Mouse (Mus musculus): ENCODE measurements around the gene Vav3. TPM values are rescaled to one million over a fixed set of nuclear protein-coding genes. Genes with fewer than 3 reads are reported as not detected.

Vav3 gene
- 3.4 and 4.3 TPM in 2 replicates for polyA plus RNA-seq (2012; rRNA removed)

DNA sequence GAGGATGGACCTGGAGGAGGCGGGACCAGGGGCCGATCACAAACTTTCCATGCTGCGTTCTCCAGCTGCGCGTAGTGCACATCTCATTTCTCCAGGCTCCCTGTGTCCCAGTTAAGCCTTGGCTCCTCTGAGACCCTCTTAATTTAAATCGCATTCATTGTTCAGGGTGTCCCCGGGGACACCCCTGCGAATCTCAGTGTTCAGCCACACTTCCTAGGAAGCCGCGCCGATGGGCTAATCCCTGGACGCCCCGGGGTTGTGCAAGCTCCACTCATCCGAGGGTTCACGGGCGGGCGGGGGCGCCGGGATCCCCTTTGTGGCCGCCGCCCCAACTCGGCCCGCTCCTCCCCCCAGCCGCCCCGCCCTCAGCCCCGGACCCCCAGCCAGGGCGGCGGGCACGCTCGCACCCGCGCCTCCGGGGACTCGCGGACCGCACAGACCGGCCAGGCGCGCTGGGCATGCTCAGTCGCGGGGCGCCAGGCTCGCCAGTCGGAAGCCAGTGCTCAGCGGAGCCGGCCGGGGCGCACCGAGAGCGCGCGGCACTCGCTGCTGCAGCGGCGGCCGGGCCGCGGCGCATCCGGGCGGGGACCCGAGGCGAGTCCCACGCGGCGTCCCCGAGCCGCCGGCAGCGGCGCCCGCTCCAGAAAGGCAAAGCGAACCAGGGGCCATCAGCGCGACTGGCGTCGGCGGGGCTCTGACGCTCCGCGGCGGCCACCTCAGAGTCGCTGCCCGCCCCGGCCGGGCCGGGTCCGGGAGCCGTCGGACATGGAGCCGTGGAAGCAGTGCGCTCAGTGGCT is at the start of gene Vav3:
Gene Vav3, plus strand, starts transcription at position 380 of the 797 bp plus-strand sequence.
- TF ChIP-seq CTCF (IDR thresholded peaks at IDR 0.05; ENCODE audit: control insufficient read depth, insufficient read depth, insufficient replicate concordance, low read depth, low read length) (no peak), POLR2A (IDR thresholded peaks at IDR 0.05; ENCODE audit: control insufficient read depth, low read depth, low read length) (no peak)
- H3K27me3 ChIP-seq (ENCODE audit: control insufficient read depth, insufficient read depth, low read length): no peaks in the 10 kb centered on the region
- H3K4me1 ChIP-seq (ENCODE audit: control insufficient read depth, insufficient read depth, low read length): peaks cover 9% of the 10 kb centered on the region
- no peak within 1 kb of the TSS for H3K27ac ChIP-seq (ENCODE audit: control insufficient read depth, insufficient read depth, low read depth, low read length)
- peak within 1 kb of the TSS; percentile 76 for H3K4me3 ChIP-seq (ENCODE audit: control insufficient read depth, low read depth, low read length)
- H3K36me3 ChIP-seq (ENCODE audit: control insufficient read depth, insufficient read depth, low read length): no peaks in the 10 kb centered on the region

DNA sequence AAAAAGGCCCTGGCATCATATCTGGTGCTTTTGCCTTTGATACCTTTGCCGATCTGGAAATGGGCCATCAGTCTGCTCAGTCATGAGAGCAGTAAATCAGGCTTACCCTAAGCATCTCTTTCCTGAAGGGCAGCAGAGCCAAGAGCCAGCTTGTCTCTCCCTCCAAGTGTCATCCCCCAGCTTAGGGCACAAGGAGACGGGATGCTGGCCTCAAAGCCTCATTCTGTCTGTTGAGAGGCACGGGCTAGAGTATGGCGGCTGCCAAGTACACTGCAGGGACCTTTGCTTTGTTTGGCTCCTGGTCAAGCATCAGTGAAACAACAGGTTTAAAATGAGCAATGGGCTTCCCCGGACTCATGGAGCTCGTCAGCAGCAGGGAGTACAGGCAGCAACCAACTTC is 41.6 kb upstream of the Vav3 start:
- Histone ChIP-seq H3K4me3 (ENCODE audit: control insufficient read depth, low read depth, low read length) (no peak overlapping the region), H3K4me1 (ENCODE audit: control insufficient read depth, insufficient read depth, low read length) (no peaks in the 10 kb centered on the region), H3K27me3 (ENCODE audit: control insufficient read depth, insufficient read depth, low read length) (no peaks in the 10 kb centered on the region), H3K36me3 (ENCODE audit: control insufficient read depth, insufficient read depth, low read length) (no peaks in the 10 kb centered on the region), H3K27ac (ENCODE audit: control insufficient read depth, insufficient read depth, low read depth, low read length) (no peak overlapping the region)
- TF ChIP-seq POLR2A (IDR thresholded peaks at IDR 0.05; ENCODE audit: control insufficient read depth, low read depth, low read length) (no peak), CTCF (IDR thresholded peaks at IDR 0.05; ENCODE audit: control insufficient read depth, insufficient read depth, insufficient replicate concordance, low read depth, low read length) (no peak)

DNA sequence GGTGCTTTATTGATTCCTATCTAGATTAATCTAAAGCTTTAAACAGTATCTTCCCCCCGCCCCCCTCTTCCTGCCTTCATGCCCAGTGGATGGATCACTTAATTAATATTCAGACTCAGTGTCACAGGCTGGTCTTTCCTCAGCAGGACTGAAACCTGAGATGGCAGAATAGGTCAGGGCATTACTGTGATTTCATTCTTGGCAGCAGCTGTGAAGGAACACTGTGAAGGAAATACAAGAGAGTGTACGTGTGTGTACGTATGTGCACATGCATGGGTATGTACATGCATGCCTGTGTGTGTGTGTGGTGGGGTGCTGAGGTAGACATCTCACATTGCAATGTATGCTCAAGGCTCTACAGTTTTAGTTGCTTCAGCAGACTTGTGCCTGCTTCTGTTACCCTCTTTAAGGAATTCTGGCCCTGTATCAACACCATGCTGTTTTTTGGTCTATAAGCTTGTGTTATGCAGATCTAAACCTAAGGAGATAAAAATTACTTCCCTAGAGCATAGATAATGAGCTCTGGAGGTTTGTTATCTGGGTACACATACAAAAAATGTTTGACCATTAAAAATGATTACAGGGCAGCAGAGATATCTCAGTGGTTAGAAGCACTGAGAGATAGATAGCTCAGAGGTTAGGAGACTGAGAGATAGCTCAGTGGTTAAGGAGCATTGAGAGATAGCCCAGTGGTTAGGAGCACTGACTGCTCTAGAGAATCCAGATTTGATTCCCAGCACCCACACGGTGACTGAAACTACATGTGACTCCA is 41.0 kb upstream of the Vav3 start:
- Histone ChIP-seq H3K27me3 (ENCODE audit: control insufficient read depth, insufficient read depth, low read length) (no peaks in the 10 kb centered on the region), H3K4me1 (ENCODE audit: control insufficient read depth, insufficient read depth, low read length) (no peaks in the 10 kb centered on the region), H3K27ac (ENCODE audit: control insufficient read depth, insufficient read depth, low read depth, low read length) (no peak overlapping the region), H3K4me3 (ENCODE audit: control insufficient read depth, low read depth, low read length) (no peak overlapping the region), H3K36me3 (ENCODE audit: control insufficient read depth, insufficient read depth, low read length) (no peaks in the 10 kb centered on the region)
- TF ChIP-seq CTCF (IDR thresholded peaks at IDR 0.05; ENCODE audit: control insufficient read depth, insufficient read depth, insufficient replicate concordance, low read depth, low read length) (no peak), POLR2A (IDR thresholded peaks at IDR 0.05; ENCODE audit: control insufficient read depth, low read depth, low read length) (no peak)

DNA sequence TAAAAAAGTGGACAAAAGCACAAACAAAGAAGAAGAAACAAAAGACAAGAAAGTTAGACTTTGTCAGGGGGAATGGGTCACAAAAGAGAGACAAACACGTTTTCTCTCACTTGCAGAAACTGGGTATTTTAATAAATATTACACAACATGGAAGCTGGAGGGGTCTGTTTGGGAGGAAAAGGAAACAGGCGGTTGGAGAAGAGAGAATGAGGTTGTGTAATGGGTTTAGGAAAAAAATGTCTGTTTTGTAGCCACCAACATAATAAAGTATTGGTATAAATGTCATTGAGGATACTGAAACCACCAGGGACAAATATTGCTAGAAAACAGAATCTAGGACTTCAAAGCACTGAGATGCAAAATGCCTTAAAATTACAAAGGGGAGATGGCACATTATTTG is 38.4 kb upstream of the Vav3 start:
- Histone ChIP-seq H3K36me3 (ENCODE audit: control insufficient read depth, insufficient read depth, low read length) (no peaks in the 10 kb centered on the region), H3K4me3 (ENCODE audit: control insufficient read depth, low read depth, low read length) (no peak overlapping the region), H3K27me3 (ENCODE audit: control insufficient read depth, insufficient read depth, low read length) (no peaks in the 10 kb centered on the region), H3K27ac (ENCODE audit: control insufficient read depth, insufficient read depth, low read depth, low read length) (no peak overlapping the region), H3K4me1 (ENCODE audit: control insufficient read depth, insufficient read depth, low read length) (no peaks in the 10 kb centered on the region)
- no peak for TF ChIP-seq POLR2A (IDR thresholded peaks at IDR 0.05; ENCODE audit: control insufficient read depth, low read depth, low read length)
- no peak for TF ChIP-seq CTCF (IDR thresholded peaks at IDR 0.05; ENCODE audit: control insufficient read depth, insufficient read depth, insufficient replicate concordance, low read depth, low read length)

DNA sequence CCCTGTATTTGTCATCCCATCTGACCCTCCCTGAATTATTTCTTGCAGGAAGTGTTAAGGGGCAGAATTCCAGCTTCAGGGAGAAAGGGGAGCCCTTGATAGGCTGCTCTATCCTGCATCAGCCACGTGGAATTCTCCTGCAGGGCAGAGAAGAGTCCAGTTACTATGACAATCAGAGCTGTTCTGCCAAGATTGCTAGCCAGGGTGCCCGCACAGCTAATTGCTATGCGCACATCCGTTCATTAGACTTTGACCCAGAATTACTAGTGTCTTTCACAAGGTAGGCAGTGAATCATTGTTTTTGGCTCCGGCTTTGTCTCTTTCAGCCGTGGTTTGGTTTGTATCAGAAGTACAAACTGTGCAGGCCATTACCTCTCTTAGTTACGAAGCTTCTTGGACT is 33.0 kb upstream of the Vav3 start:
- Histone ChIP-seq H3K4me1 (ENCODE audit: control insufficient read depth, insufficient read depth, low read length) (no peaks in the 10 kb centered on the region; the same call in 1 of the 2 replicates), H3K27me3 (ENCODE audit: control insufficient read depth, insufficient read depth, low read length) (no peaks in the 10 kb centered on the region), H3K4me3 (ENCODE audit: control insufficient read depth, low read depth, low read length) (no peak overlapping the region), H3K27ac (ENCODE audit: control insufficient read depth, insufficient read depth, low read depth, low read length) (no peak overlapping the region), H3K36me3 (ENCODE audit: control insufficient read depth, insufficient read depth, low read length) (no peaks in the 10 kb centered on the region)
- TF ChIP-seq POLR2A (IDR thresholded peaks at IDR 0.05; ENCODE audit: control insufficient read depth, low read depth, low read length) (no peak), CTCF (IDR thresholded peaks at IDR 0.05; ENCODE audit: control insufficient read depth, insufficient read depth, insufficient replicate concordance, low read depth, low read length) (no peak)

DNA sequence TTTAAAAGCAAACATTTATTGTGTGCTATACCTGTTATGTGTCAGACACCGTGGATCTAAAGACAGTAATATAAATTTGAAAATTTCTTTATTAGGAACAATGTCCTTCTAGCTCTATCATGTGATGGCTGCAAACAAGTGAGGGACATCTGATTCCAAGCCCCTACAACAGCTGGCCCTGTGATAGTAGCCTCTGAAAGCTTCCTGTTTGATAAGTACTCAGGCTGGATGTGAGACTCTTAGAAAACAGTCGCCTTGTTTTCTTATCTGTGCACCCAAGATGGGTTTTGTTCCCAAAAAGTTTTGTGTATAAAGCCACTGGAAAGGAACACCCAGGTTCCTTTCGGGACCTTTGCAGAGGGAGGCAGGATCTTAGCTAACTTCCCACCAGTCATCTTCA is 32.0 kb upstream of the Vav3 start:
- Histone ChIP-seq H3K36me3 (ENCODE audit: control insufficient read depth, insufficient read depth, low read length) (no peaks in the 10 kb centered on the region), H3K4me1 (ENCODE audit: control insufficient read depth, insufficient read depth, low read length) (no peaks in the 10 kb centered on the region; the same call in 1 of the 2 replicates), H3K4me3 (ENCODE audit: control insufficient read depth, low read depth, low read length) (no peak overlapping the region), H3K27ac (ENCODE audit: control insufficient read depth, insufficient read depth, low read depth, low read length) (no peak overlapping the region), H3K27me3 (ENCODE audit: control insufficient read depth, insufficient read depth, low read length) (no peaks in the 10 kb centered on the region)
- TF ChIP-seq CTCF (IDR thresholded peaks at IDR 0.05; ENCODE audit: control insufficient read depth, insufficient read depth, insufficient replicate concordance, low read depth, low read length) (no peak), POLR2A (IDR thresholded peaks at IDR 0.05; ENCODE audit: control insufficient read depth, low read depth, low read length) (no peak)

All from testis, adult 2 months (tissue).